16 mouse cellular contexts compared by ENCODE assay signal in genomic region chr1:87673822-87674604, GRCm38 (mm10).
"Had no signal": no experiment of that assay in that cellular context is flagged by ENCODE, and none has a peak within 500 bp of the region (broad histone marks: within the 10 kb centered on the region; RNA-seq: fewer than 3 reads in every experiment).

No protein-coding gene starts in this region.

- H3K4me1 ChIP-seq: lung, embryonic 15.5 days; midbrain, embryonic 13.5 days; midbrain, embryonic 15.5 days; stomach, embryonic 15.5 days had no signal

- H3K4me3 ChIP-seq: lung, embryonic 15.5 days; megakaryocyte, embryonic 14.5 days; midbrain, embryonic 13.5 days; midbrain, embryonic 15.5 days; neural tube, embryonic 12.5 days; stomach, embryonic 15.5 days had no signal

- DNase-seq: liver, postnatal 0 days; lung, adult 2 months; lung, postnatal 14 days; lung, postnatal 36 days; right cerebral cortex, postnatal 14 days; thymus, adult 2 months; thymus, postnatal 25 days; thymus, postnatal 4 days had no signal

- H3K9ac ChIP-seq: liver, postnatal 0 days; lung, embryonic 15.5 days; midbrain, embryonic 13.5 days; midbrain, embryonic 15.5 days; neural tube, embryonic 12.5 days; stomach, embryonic 15.5 days had no signal

- H3K36me3 ChIP-seq: lung, embryonic 15.5 days; midbrain, embryonic 13.5 days; midbrain, embryonic 15.5 days; neural tube, embryonic 12.5 days; stomach, embryonic 15.5 days had no signal

- H3K9me3 ChIP-seq: lung, embryonic 15.5 days; megakaryocyte, embryonic 14.5 days; midbrain, embryonic 13.5 days; midbrain, embryonic 15.5 days; neural tube, embryonic 12.5 days; stomach, embryonic 15.5 days had no signal

- H3K27ac ChIP-seq: lung, embryonic 15.5 days; macrophage; midbrain, embryonic 13.5 days; midbrain, embryonic 15.5 days; neural tube, embryonic 12.5 days; stomach, embryonic 15.5 days; stomach, postnatal 0 days had no signal

- H3K27me3 ChIP-seq: lung, embryonic 15.5 days; megakaryocyte, embryonic 14.5 days; midbrain, embryonic 13.5 days; midbrain, embryonic 15.5 days; neural tube, embryonic 12.5 days; stomach, embryonic 15.5 days had no signal
